Mouse (Mus musculus): ENCODE measurements around the gene Ipo8.

Ipo8 gene

GRCm38 (mm10) chr6:148756535-148756934, 74.7 kb downstream of the Ipo8 start:
- DNase-seq: no peak

- no peak for DNase-seq
Measured at GRCm38 (mm10) chr6:148751400-148751799, 79.9 kb downstream of the Ipo8 start.

GRCm38 (mm10) chr6:148750183-148750582, 81.1 kb downstream of the Ipo8 start:
- DNase-seq: no peak

GRCm38 (mm10) chr6:148740521-148741226, 90.6 kb downstream of the Ipo8 start:
- DNase-seq: no peak

GRCm38 (mm10) chr6:148736390-148736789, 94.9 kb downstream of the Ipo8 start:
- no peak for DNase-seq

GRCm38 (mm10) chr6:148734012-148734411, 97.3 kb downstream of the Ipo8 start:
- no peak for DNase-seq

GRCm38 (mm10) chr6:148732920-148733319, 98.3 kb downstream of the Ipo8 start:
- no peak for DNase-seq

GRCm38 (mm10) chr6:148728571-148728970, 102.7 kb downstream of the Ipo8 start:
- no peak for DNase-seq

- DNase-seq: no peak
Measured at GRCm38 (mm10) chr6:148727871-148728524, 103.3 kb downstream of the Ipo8 start.

GRCm38 (mm10) chr6:148724453-148724852, 106.8 kb downstream of the Ipo8 start:
- DNase-seq: no peak

All from thymus, adult 18-20 months (tissue).